Mouse (Mus musculus) myocyte (in vitro differentiated cells): ENCODE data around the gene Fau. TPM values are rescaled to one million over a fixed set of nuclear protein-coding genes. Genes with fewer than 3 reads are reported as not detected.

ENCODE experiments used
- H3K27me3 ChIP-seq: one replicate; pipeline ENCODE4 v1.6.1; 2011; ENCODE audit not compliant: control insufficient read depth, insufficient read depth, insufficient read length
- H3K36me3 ChIP-seq: one replicate; pipeline ENCODE4 v1.6.1; 2011; ENCODE audit not compliant: control insufficient read depth, insufficient read depth
- H3K4me2 ChIP-seq: one replicate; pipeline ENCODE4 v1.6.1; 2011; ENCODE audit warnings: low read depth, control low read depth
- H3K4me3 ChIP-seq: one replicate; pipeline ENCODE4 v1.5.1; 2011; ENCODE audit warnings: mild to moderate bottlenecking, control low read depth, moderate library complexity
- H3K79me2 ChIP-seq: one replicate; pipeline ENCODE4 v1.6.1; 2011; ENCODE audit not compliant: control insufficient read depth, insufficient read depth
- H3ac ChIP-seq: one replicate; pipeline ENCODE4 v1.6.1; 2011; ENCODE audit not compliant: control insufficient read depth, insufficient read length
- CEBPB ChIP-seq: IDR thresholded peaks from 2 replicates; pipeline ENCODE4 v1.6.1; 2011; ENCODE audit warnings: mild to moderate bottlenecking, moderate library complexity; ENCODE audit not compliant: poor library complexity, insufficient read depth, severe bottlenecking
- E2F4 ChIP-seq: IDR thresholded peaks from one replicate; pipeline ENCODE4 v1.6.1; 2011; ENCODE audit warnings: mild to moderate bottlenecking, control low read depth, moderate library complexity; ENCODE audit not compliant: insufficient read depth
- MAX ChIP-seq: IDR thresholded peaks from one replicate; pipeline ENCODE4 v1.6.1; 2011; ENCODE audit warnings: low read depth, mild to moderate bottlenecking, control low read depth
- MYOD1 ChIP-seq, 3 experiments: IDR thresholded peaks; one replicate each; pipeline ENCODE4 v1.6.1; 2011; ENCODE audit warnings: control low read depth in 2 of 3, low read depth in 2 of 3, mild to moderate bottlenecking in 2 of 3, moderate library complexity in 1 of 3; ENCODE audit not compliant: insufficient read length in 2 of 3, control insufficient read depth in 1 of 3
- MYOG ChIP-seq, 3 experiments: IDR thresholded peaks; one replicate each; pipeline ENCODE4 v1.6.1; 2011; ENCODE audit warnings: control low read depth in 2 of 3, low read depth in 2 of 3, mild to moderate bottlenecking in 2 of 3; ENCODE audit not compliant: insufficient read length in 2 of 3, control insufficient read depth in 1 of 3, insufficient read depth in 1 of 3
- POLR2A ChIP-seq: IDR thresholded peaks from one replicate; pipeline ENCODE4 v1.6.1; 2011; ENCODE audit warnings: low read depth, mild to moderate bottlenecking, control low read depth, moderate library complexity; ENCODE audit not compliant: insufficient read length
- POLR2AphosphoS2 ChIP-seq: IDR thresholded peaks from one replicate; pipeline ENCODE4 v1.6.1; 2011; ENCODE audit warnings: low read depth, control low read depth; ENCODE audit not compliant: insufficient read length
- REST ChIP-seq: IDR thresholded peaks from one replicate; pipeline ENCODE4 v1.6.1; 2011; ENCODE audit warnings: mild to moderate bottlenecking, control low read depth, moderate library complexity; ENCODE audit not compliant: insufficient read depth, insufficient read length
- SRF ChIP-seq: IDR thresholded peaks from one replicate; pipeline ENCODE4 v1.6.1; 2011; ENCODE audit warnings: low read depth; ENCODE audit not compliant: control insufficient read depth, insufficient read length
- TCF12 ChIP-seq: IDR thresholded peaks from one replicate; pipeline ENCODE4 v1.6.1; 2011; ENCODE audit warnings: mild to moderate bottlenecking, control low read depth; ENCODE audit not compliant: poor library complexity, insufficient read depth, severe bottlenecking
- TCF3 ChIP-seq: IDR thresholded peaks from one replicate; pipeline ENCODE4 v1.6.1; 2011; ENCODE audit warnings: low read depth, control low read depth; ENCODE audit not compliant: insufficient read length
- USF1 ChIP-seq: IDR thresholded peaks from one replicate; pipeline ENCODE4 v1.6.1; 2011; ENCODE audit warnings: low read depth, mild to moderate bottlenecking, control low read depth, moderate library complexity
- polyA plus RNA-seq: library from polyadenylated mRNA; unstranded; fragments of >200 nt; fragmentation: generic; extraction: Trizol; gene quantifications from one replicate; pipeline ENCODE4 v1.2.1, GENCODE M21; 2012; ENCODE audit warnings: missing spikeins

Gene Fau
- polyA plus RNA-seq, 1 experiment, result 2,772 TPM

DNA sequence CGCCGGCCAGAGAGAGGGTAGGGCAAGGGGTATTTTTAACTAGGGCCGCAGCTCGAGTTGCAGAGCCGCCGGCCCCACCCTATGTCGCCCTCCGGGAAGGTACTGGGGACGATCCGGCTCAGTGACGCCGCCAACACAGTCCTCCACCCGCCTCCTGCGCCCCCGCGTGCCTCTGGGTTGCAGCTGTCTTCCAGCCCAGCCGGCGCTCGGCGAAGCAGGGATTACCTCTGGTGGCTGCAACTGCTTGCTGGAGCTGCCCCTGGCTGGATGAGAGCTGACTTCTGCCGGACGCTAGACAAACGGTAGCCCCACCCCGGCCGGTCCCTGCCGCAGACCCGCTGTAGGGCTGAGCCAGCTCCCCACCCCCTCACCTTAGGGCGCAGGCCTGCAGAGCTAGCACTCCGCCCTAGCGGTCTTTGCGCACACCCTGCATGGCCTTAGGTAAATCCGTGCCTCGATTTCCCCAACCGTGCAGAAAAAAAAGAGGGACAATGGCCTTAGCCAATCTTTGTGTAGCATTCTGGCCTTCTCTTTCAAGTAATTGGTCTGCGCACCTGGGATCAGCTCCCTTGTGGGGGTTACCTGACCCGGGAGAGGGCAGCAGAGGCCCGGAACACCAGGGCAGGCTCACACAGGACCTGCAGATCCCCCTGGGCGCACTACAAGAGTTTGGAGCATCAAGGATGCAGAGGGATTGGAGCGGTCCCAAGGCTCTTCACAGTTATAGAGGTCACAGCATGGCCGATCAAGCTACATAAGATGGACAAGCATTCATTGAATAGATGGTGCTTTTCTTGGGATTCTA lies 41.9 kb upstream of the Fau start, which contains the start of gene Capn1:
Gene Capn1, minus strand, starts transcription at position 387 of the 805 bp plus-strand sequence.
- H3K27me3 ChIP-seq, result no peaks in the 10 kb centered on the region
- H3K4me3 ChIP-seq, result peak within 1 kb of the TSS; percentile 79
- H3K79me2 ChIP-seq, result peaks cover 12% of the 10 kb centered on the region
- no peaks in the 10 kb centered on the region for H3K36me3 ChIP-seq
- peak within 1 kb of the TSS; percentile 74 for H3ac ChIP-seq
- TF ChIP-seq USF1 (no peak), REST (no peak), E2F4 (no peak), TCF3 (peak; percentile 77), POLR2A (peak; percentile 74), MYOG (IDR thresholded peaks at IDR 0.05; ENCODE audit: control insufficient read depth in 1 of 3, insufficient read depth in 1 of 3, insufficient read length in 2 of 3, low read depth in 2 of 3) (peak; percentile 90 to 99 (median 96)), CEBPB (no peak), MAX (no peak), POLR2AphosphoS2 (peak; percentile 80), MYOD1 (IDR thresholded peaks at IDR 0.05; ENCODE audit: control insufficient read depth in 1 of 3, insufficient read length in 2 of 3, low read depth in 2 of 3) (peak in 2 of 3 experiments; percentile 95 to 96), SRF (no peak), TCF12 (peak; percentile 53)
- H3K4me2 ChIP-seq, result peak within 1 kb of the TSS; percentile 100

DNA sequence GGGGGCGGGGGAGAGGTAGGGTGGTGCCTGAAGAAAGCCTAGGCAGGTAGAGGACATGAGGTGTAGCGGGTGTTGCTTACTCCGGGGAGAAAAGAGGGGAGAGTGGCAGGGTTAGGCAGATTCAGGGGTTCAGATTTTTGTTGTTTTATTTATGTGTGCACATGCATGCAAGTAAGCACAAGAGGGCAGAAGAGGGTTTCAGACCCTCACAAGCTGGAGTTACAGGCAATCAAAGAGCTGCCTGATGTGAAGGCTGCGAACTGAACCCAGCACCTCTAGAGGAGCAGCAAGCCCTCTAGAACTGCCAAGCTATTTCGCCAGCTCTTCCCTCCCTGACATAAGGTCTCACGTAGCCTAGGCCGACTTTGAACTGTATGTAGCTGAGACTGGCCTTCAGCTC lies 41.1 kb upstream of the Fau start:
- Histone ChIP-seq H3K4me3 (peak overlapping the region; percentile 79), H3K79me2 (peaks cover 12% of the 10 kb centered on the region), H3K27me3 (no peaks in the 10 kb centered on the region), H3K36me3 (no peaks in the 10 kb centered on the region), H3ac (no peak overlapping the region), H3K4me2 (peak overlapping the region; percentile 100)
- TF ChIP-seq MYOD1 (IDR thresholded peaks at IDR 0.05; ENCODE audit: control insufficient read depth in 1 of 3, insufficient read length in 2 of 3, low read depth in 2 of 3) (no peak), E2F4 (no peak), MAX (no peak), POLR2A (no peak), USF1 (no peak)

DNA sequence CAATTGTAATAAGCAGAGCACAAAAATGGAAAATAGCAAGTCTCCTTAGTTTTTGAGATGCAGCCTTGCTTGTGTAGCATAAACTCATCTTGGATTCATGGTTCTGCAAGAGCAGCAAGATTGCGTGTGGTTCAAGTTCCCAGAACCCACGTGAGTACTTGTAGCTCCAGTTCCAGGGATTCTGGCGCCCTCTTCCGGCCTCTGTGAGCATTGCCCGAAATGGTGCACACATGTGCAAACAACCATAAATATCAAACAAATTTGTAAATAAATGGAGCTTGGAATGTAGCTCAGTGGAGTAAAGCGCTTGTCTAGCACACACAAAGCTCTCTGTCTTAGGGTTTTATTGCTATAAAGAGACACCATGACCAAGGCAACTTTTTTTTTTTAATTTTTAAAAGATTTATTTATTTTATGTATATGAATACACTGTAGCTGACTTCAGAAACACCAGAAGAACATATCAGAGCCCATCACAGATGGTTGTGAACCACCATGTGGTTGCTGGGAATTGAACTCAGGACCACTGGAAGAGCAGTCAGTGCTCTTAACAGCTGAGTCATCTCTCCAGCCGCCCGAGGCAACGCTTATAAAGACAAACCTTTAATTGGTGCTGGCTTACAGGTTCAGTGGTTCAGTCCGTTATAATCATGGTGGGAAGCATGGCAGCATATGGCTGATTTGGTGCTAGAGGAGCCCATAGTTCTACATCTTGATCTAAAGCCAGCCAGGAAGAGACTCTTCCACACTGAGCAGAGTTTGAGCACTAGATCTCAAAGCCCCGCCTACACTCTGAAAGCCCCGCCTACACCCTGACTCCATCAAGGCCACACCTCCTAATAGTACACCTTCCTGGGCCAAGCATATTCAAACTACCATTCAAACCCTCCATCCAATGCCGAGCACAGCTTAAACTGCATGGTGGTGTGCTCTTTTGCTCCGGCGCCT lies 39.2 kb upstream of the Fau start:
- no peaks in the 10 kb centered on the region for H3K36me3 ChIP-seq
- H3K79me2 ChIP-seq, result peaks cover 12% of the 10 kb centered on the region
- no peak overlapping the region for H3ac ChIP-seq
- H3K4me3 ChIP-seq, result no peak overlapping the region
- TF ChIP-seq MYOG (IDR thresholded peaks at IDR 0.05; ENCODE audit: control insufficient read depth in 1 of 3, insufficient read depth in 1 of 3, insufficient read length in 2 of 3, low read depth in 2 of 3), result no peak
- TF ChIP-seq USF1, result peak; percentile 81
- no peak for TF ChIP-seq POLR2A
- no peak for TF ChIP-seq E2F4
- no peak for TF ChIP-seq SRF
- TF ChIP-seq POLR2AphosphoS2, result no peak
- no peak for TF ChIP-seq CEBPB
- TF ChIP-seq MYOD1 (IDR thresholded peaks at IDR 0.05; ENCODE audit: control insufficient read depth in 1 of 3, insufficient read length in 2 of 3, low read depth in 2 of 3), result no peak
- no peak for TF ChIP-seq TCF3
- H3K27me3 ChIP-seq, result peaks cover 8% of the 10 kb centered on the region
- no peak overlapping the region for H3K4me2 ChIP-seq

DNA sequence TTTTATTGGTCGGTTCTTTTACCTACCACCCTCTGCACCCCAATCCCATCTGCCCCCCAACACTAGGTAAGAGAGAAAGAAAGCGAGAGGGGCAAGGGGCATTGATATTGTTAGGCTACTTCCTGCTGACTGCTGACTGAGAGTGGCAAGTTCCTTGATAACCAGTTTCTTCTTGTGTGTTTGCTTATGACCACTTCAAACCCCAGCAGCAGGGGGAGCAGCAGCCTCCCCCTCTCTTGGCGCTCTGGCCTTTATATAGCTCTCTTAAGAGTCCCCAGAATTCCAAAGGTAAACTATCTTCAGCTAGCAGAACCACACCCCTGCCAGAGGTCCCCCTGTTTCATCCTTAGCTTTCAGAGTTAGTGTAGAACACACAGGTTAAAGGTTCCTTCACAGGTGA lies 37.4 kb upstream of the Fau start:
- Histone ChIP-seq H3K79me2 (no peaks in the 10 kb centered on the region), H3ac (no peak overlapping the region), H3K4me3 (no peak overlapping the region), H3K4me2 (no peak overlapping the region), H3K36me3 (no peaks in the 10 kb centered on the region), H3K27me3 (peaks cover 12% of the 10 kb centered on the region)
- TF ChIP-seq SRF (no peak), TCF3 (no peak), MAX (no peak), POLR2A (no peak), E2F4 (no peak), REST (no peak), MYOD1 (IDR thresholded peaks at IDR 0.05; ENCODE audit: control insufficient read depth in 1 of 3, insufficient read length in 2 of 3, low read depth in 2 of 3) (no peak), MYOG (IDR thresholded peaks at IDR 0.05; ENCODE audit: control insufficient read depth in 1 of 3, insufficient read depth in 1 of 3, insufficient read length in 2 of 3, low read depth in 2 of 3) (no peak), POLR2AphosphoS2 (no peak), USF1 (no peak), TCF12 (no peak), CEBPB (no peak)
